Mouse (Mus musculus): ENCODE measurements at regions not wholly inside any gene's neighbourhood (a gene's known extent, or its start where the extent isn't known, plus 50 kb on each side); places are given as distances from the start of the nearest gene placed in this dataset.
A peak's percentile ranks its signal among the peaks of the same experiment; 100 is the strongest.

- no peak for DNase-seq (ENCODE audit: low spot score)
Observed at GRCm38 (mm10) chr9:35328503-35328902, 60.8 kb downstream of the Rpusd4 start.

GRCm38 (mm10) chr9:35330386-35330785 is 62.7 kb downstream of the Rpusd4 start:
- DNase-seq (ENCODE audit: low spot score) = no peak

- DNase-seq (ENCODE audit: low spot score) = peak; percentile 32
Observed at GRCm38 (mm10) chr9:35331241-35331680, 63.6 kb downstream of the Rpusd4 start.

- no peak for DNase-seq (ENCODE audit: low spot score)
Observed at GRCm38 (mm10) chr9:35332688-35333630, 65.3 kb downstream of the Rpusd4 start.

GRCm38 (mm10) chr9:35333631-35334005 is 66.0 kb downstream of the Rpusd4 start:
- DNase-seq (ENCODE audit: low spot score) = no peak

GRCm38 (mm10) chr9:35334536-35334935 is 66.9 kb downstream of the Rpusd4 start:
- no peak for DNase-seq (ENCODE audit: low spot score)

- no peak for DNase-seq (ENCODE audit: low spot score)
Observed at GRCm38 (mm10) chr9:35335181-35335580, 67.5 kb downstream of the Rpusd4 start.

- peak; percentile 78 for DNase-seq (ENCODE audit: low spot score)
Observed at GRCm38 (mm10) chr9:35335888-35336700, 68.4 kb downstream of the Rpusd4 start.

GRCm38 (mm10) chr9:35336701-35337055 is 69.0 kb downstream of the Rpusd4 start:
- no peak for DNase-seq (ENCODE audit: low spot score)

- DNase-seq (ENCODE audit: low spot score) = no peak
Observed at GRCm38 (mm10) chr9:35338858-35339257, 71.2 kb downstream of the Rpusd4 start.

GRCm38 (mm10) chr9:35339492-35340262 is 72.0 kb downstream of the Rpusd4 start:
- DNase-seq (ENCODE audit: low spot score) = no peak

- DNase-seq (ENCODE audit: low spot score) = no peak
Observed at GRCm38 (mm10) chr9:35340263-35340573, 72.6 kb downstream of the Rpusd4 start.

GRCm38 (mm10) chr9:35340811-35341210 is 73.1 kb downstream of the Rpusd4 start:
- peak; percentile 34 for DNase-seq (ENCODE audit: low spot score)

GRCm38 (mm10) chr9:35341386-35341785 is 73.7 kb downstream of the Rpusd4 start:
- no peak for DNase-seq (ENCODE audit: low spot score)

GRCm38 (mm10) chr9:35342436-35342835 is 74.8 kb downstream of the Rpusd4 start:
- DNase-seq (ENCODE audit: low spot score) = peak; percentile 50

- no peak for DNase-seq (ENCODE audit: low spot score)
Observed at GRCm38 (mm10) chr9:35343336-35343735, 75.7 kb downstream of the Rpusd4 start.

- DNase-seq (ENCODE audit: low spot score) = no peak
Observed at GRCm38 (mm10) chr9:35344374-35344773, 76.6 kb upstream of the Cdon start.

- DNase-seq (ENCODE audit: low spot score) = no peak
Observed at GRCm38 (mm10) chr9:35346378-35346777, 74.5 kb upstream of the Cdon start.

- DNase-seq (ENCODE audit: low spot score) = no peak
Observed at GRCm38 (mm10) chr9:35350046-35350552, 70.8 kb upstream of the Cdon start.

- DNase-seq (ENCODE audit: low spot score) = no peak
Observed at GRCm38 (mm10) chr9:35351576-35351975, 69.4 kb upstream of the Cdon start.

GRCm38 (mm10) chr9:35354652-35355130 is 66.2 kb upstream of the Cdon start:
- DNase-seq (ENCODE audit: low spot score) = peak; percentile 52

GRCm38 (mm10) chr9:35359699-35360098 is 61.2 kb upstream of the Cdon start:
- no peak for DNase-seq (ENCODE audit: low spot score)

Measured in MN1 (cell line).